Mouse (Mus musculus) forebrain, postnatal 0 days (tissue): Measurements from ENCODE around the gene Otx2. TPM values are rescaled to one million over a fixed set of nuclear protein-coding genes. Genes with fewer than 3 reads are reported as not detected.

ENCODE experiments used
- ATAC-seq: fragments of 200-750 bp; cut with Nextera tagmentation; 2 replicates; pipeline ENCODE4 v1.8.0; 2017; ENCODE audit warnings: mild to moderate bottlenecking, moderate library complexity
- DNase-seq: peaks from one replicate; pipeline ENCODE4 v3.0.0-alpha.2; 2015
- H3K27ac ChIP-seq: fragments of 300-500 bp; sonication (generic); 2 replicates; pipeline ENCODE4 v1.5.1; 2014; ENCODE audit warnings: low read depth, mild to moderate bottlenecking, antibody characterized with exemption, low read length, moderate library complexity, mixed read lengths
- H3K27me3 ChIP-seq: fragments of 300-500 bp; sonication (generic); 2 replicates; pipeline ENCODE4 v1.6.1; 2014; ENCODE audit warnings: mild to moderate bottlenecking, low read length, mixed read lengths; ENCODE audit not compliant: insufficient read depth
- H3K36me3 ChIP-seq: fragments of 300-500 bp; sonication (generic); 2 replicates; pipeline ENCODE4 v1.6.1; 2014; ENCODE audit warnings: mild to moderate bottlenecking, moderate library complexity; ENCODE audit not compliant: insufficient read depth
- H3K4me1 ChIP-seq: fragments of 300-500 bp; sonication (generic); 2 replicates; pipeline ENCODE4 v1.6.1; 2014; ENCODE audit warnings: antibody characterized with exemption; ENCODE audit not compliant: insufficient read depth
- H3K4me2 ChIP-seq: fragments of 300-500 bp; sonication (generic); 2 replicates; pipeline ENCODE4 v1.6.1; 2014; ENCODE audit warnings: low read depth, mild to moderate bottlenecking, moderate library complexity
- H3K4me3 ChIP-seq: fragments of 300-500 bp; sonication (generic); 2 replicates; pipeline ENCODE4 v1.5.1; 2014; ENCODE audit warnings: low read depth, low read length, mixed read lengths
- H3K9ac ChIP-seq: fragments of 300-500 bp; sonication (generic); 2 replicates; pipeline ENCODE4 v1.6.1; 2014; ENCODE audit warnings: mild to moderate bottlenecking
- H3K9me3 ChIP-seq: fragments of 300-500 bp; sonication (generic); 2 replicates; pipeline ENCODE4 v1.6.1; 2016; ENCODE audit warnings: low read length
- CTCF ChIP-seq: sonication (generic); IDR thresholded peaks from 2 replicates; pipeline ENCODE4 v1.5.1; 2016; ENCODE audit warnings: antibody characterized with exemption, control low read depth, low read depth
- WGBS: fragments of 180-500 bp; shearing (Covaris S2); extraction: QIAGEN DNeasy Blood & Tissue Kit; methylation state at CpG from one replicate; pipeline ENCODE4 v1.1.7; 2014; 5-methylcytosine and 5-hydroxymethylcytosine counted together
- polyA plus RNA-seq: library from polyadenylated mRNA; unstranded; fragments of >200 nt; fragmentation: Nextera tagmentation; extraction: Ambion mirVana; gene quantifications from 2 replicates; pipeline ENCODE4 v1.2.1, GENCODE M21; 2015
- total RNA-seq: library from RNA; depleted of rRNA; stranded (reverse); fragments of >200 nt; gene quantifications from 2 replicates; pipeline ENCODE4 v1.2.3, GENCODE M21; 2014

The Otx2 gene
- total and polyA plus RNA-seq, 2 experiments from 2014 or later = 12.9 to 15.0 TPM

GRCm38 (mm10) chr14:48654551-48655072 lies 19.0 kb downstream of the Otx2 start:
- Histone ChIP-seq H3K4me3 (no peak overlapping the region), H3K27me3 (peaks cover 89% of the 10 kb centered on the region), H3K27ac (no peak overlapping the region), H3K9me3 (no peaks in the 10 kb centered on the region), H3K9ac (no peak overlapping the region), H3K4me1 (no peaks in the 10 kb centered on the region), H3K36me3 (no peaks in the 10 kb centered on the region), H3K4me2 (no peak overlapping the region)
- ATAC-seq (no peak), DNase-seq (no peak)
- TF ChIP-seq CTCF = no peak
- WGBS = 23% methylated on average over 20 of the region's 20 CpGs

GRCm38 (mm10) chr14:48653676-48654510 lies 19.7 kb downstream of the Otx2 start:
- no peaks in the 10 kb centered on the region for H3K9me3 ChIP-seq
- no peak overlapping the region for H3K4me2 ChIP-seq
- TF ChIP-seq CTCF = no peak
- no peak overlapping the region for H3K9ac ChIP-seq
- no peak for ATAC-seq
- no peak for DNase-seq
- no peaks in the 10 kb centered on the region for H3K4me1 ChIP-seq
- H3K36me3 ChIP-seq = no peaks in the 10 kb centered on the region
- H3K27ac ChIP-seq = no peak overlapping the region
- peaks cover 86% of the 10 kb centered on the region for H3K27me3 ChIP-seq
- 28% methylated on average over 22 of the region's 22 CpGs for WGBS
- no peak overlapping the region for H3K4me3 ChIP-seq

- Histone ChIP-seq H3K9ac (no peak overlapping the region), H3K36me3 (no peaks in the 10 kb centered on the region), H3K4me2 (no peak overlapping the region), H3K4me1 (no peaks in the 10 kb centered on the region), H3K9me3 (no peaks in the 10 kb centered on the region), H3K4me3 (no peak overlapping the region), H3K27me3 (peaks cover 78% of the 10 kb centered on the region), H3K27ac (no peak overlapping the region)
- ATAC-seq = no peak
- WGBS = 78% methylated on average over 3 of the region's 3 CpGs
- TF ChIP-seq CTCF = no peak
- no peak for DNase-seq
Measured at GRCm38 (mm10) chr14:48653081-48653480, 20.5 kb downstream of the Otx2 start.

- H3K27ac ChIP-seq = no peak overlapping the region
- H3K4me2 ChIP-seq = no peak overlapping the region
- no peak overlapping the region for H3K4me3 ChIP-seq
- no peaks in the 10 kb centered on the region for H3K4me1 ChIP-seq
- no peaks in the 10 kb centered on the region for H3K36me3 ChIP-seq
- 28% methylated on average over 12 of the region's 12 CpGs for WGBS
- no peaks in the 10 kb centered on the region for H3K9me3 ChIP-seq
- DNase-seq (no peak), ATAC-seq (no peak)
- peaks cover 69% of the 10 kb centered on the region for H3K27me3 ChIP-seq
- no peak for TF ChIP-seq CTCF
- no peak overlapping the region for H3K9ac ChIP-seq
Measured at GRCm38 (mm10) chr14:48652256-48652655, 21.4 kb downstream of the Otx2 start.

- Histone ChIP-seq H3K36me3 (no peaks in the 10 kb centered on the region), H3K27ac (no peak overlapping the region), H3K4me2 (no peak overlapping the region), H3K4me1 (no peaks in the 10 kb centered on the region), H3K27me3 (peaks cover 64% of the 10 kb centered on the region), H3K9ac (no peak overlapping the region), H3K4me3 (no peak overlapping the region), H3K9me3 (no peaks in the 10 kb centered on the region)
- TF ChIP-seq CTCF = no peak
- no peak for ATAC-seq
- WGBS = 8% methylated on average over 26 of the region's 26 CpGs
- DNase-seq = no peak
Measured at GRCm38 (mm10) chr14:48651471-48652211, 22.0 kb downstream of the Otx2 start.

GRCm38 (mm10) chr14:48641462-48642395 lies 31.9 kb downstream of the Otx2 start:
- 54% methylated on average over 12 of the region's 12 CpGs for WGBS
- Histone ChIP-seq H3K27me3 (no peaks in the 10 kb centered on the region), H3K36me3 (no peaks in the 10 kb centered on the region), H3K4me2 (no peak overlapping the region), H3K4me3 (no peak overlapping the region), H3K27ac (no peak overlapping the region), H3K9me3 (no peaks in the 10 kb centered on the region), H3K4me1 (no peaks in the 10 kb centered on the region), H3K9ac (no peak overlapping the region)
- DNase-seq = no peak
- ATAC-seq = no peak
- TF ChIP-seq CTCF = no peak
